Mouse (Mus musculus): ENCODE results near the gene Nxpe5. TPM values are rescaled to one million over a fixed set of nuclear protein-coding genes. Genes with fewer than 3 reads are reported as not detected.

Gene Nxpe5
- polyA plus RNA-seq, 1 experiment from 2014 or later: not detected

Other genes with a start within 250 kb of the Nxpe5 start
- not detected in 2 replicates for gene Azgp1, start 244.4 kb upstream of the Nxpe5 start, polyA plus RNA-seq (2014; fragmentation: Nextera tagmentation; extraction: Ambion mirVana)
- gene Smok3a, start 204.6 kb upstream of the Nxpe5 start, polyA plus RNA-seq (2014; fragmentation: Nextera tagmentation; extraction: Ambion mirVana): not detected in 2 replicates
- not detected in 2 replicates for gene Smok3b, start 204.5 kb upstream of the Nxpe5 start, polyA plus RNA-seq (2014; fragmentation: Nextera tagmentation; extraction: Ambion mirVana)
- not detected in 2 replicates for gene Smok3c, start 172.7 kb upstream of the Nxpe5 start, polyA plus RNA-seq (2014; fragmentation: Nextera tagmentation; extraction: Ambion mirVana)
- gene Zkscan1, start 140.8 kb upstream of the Nxpe5 start, polyA plus RNA-seq (2014; fragmentation: Nextera tagmentation; extraction: Ambion mirVana): 39.1 and 45.0 TPM in 2 replicates
- gene Zscan21, start 109.0 kb upstream of the Nxpe5 start, polyA plus RNA-seq (2014; fragmentation: Nextera tagmentation; extraction: Ambion mirVana): 113 and 122 TPM in 2 replicates
- gene Zfp113, start 70.2 kb upstream of the Nxpe5 start, polyA plus RNA-seq (2014; fragmentation: Nextera tagmentation; extraction: Ambion mirVana): 27.4 and 32.9 TPM in 2 replicates
- 262 and 293 TPM in 2 replicates for gene Cops6, start 64.8 kb upstream of the Nxpe5 start, polyA plus RNA-seq (2014; fragmentation: Nextera tagmentation; extraction: Ambion mirVana)
- gene Ap4m1, start 53.9 kb upstream of the Nxpe5 start, polyA plus RNA-seq (2014; fragmentation: Nextera tagmentation; extraction: Ambion mirVana): 15.2 and 17.3 TPM in 2 replicates
- gene Mcm7, start 53.5 kb upstream of the Nxpe5 start, polyA plus RNA-seq (2014; fragmentation: Nextera tagmentation; extraction: Ambion mirVana): 303 and 320 TPM in 2 replicates
- gene Taf6, start 38.4 kb upstream of the Nxpe5 start, polyA plus RNA-seq (2014; fragmentation: Nextera tagmentation; extraction: Ambion mirVana): 123 and 133 TPM in 2 replicates
- gene Cnpy4, start 38.4 kb upstream of the Nxpe5 start, polyA plus RNA-seq (2014; fragmentation: Nextera tagmentation; extraction: Ambion mirVana): 51.8 and 53.3 TPM in 2 replicates
- gene Mblac1, start 31.6 kb upstream of the Nxpe5 start, polyA plus RNA-seq (2014; fragmentation: Nextera tagmentation; extraction: Ambion mirVana): 10.0 and 10.8 TPM in 2 replicates
- gene Lamtor4, start 29.6 kb downstream of the Nxpe5 start, polyA plus RNA-seq (2014; fragmentation: Nextera tagmentation; extraction: Ambion mirVana): 44.1 and 47.8 TPM in 2 replicates
- gene BC037034, start 38.1 kb downstream of the Nxpe5 start, polyA plus RNA-seq (2014; fragmentation: Nextera tagmentation; extraction: Ambion mirVana): 5.0 and 5.2 TPM in 2 replicates
- 4.6 and 5.5 TPM in 2 replicates for gene Gal3st4, start 46.9 kb downstream of the Nxpe5 start, polyA plus RNA-seq (2014; fragmentation: Nextera tagmentation; extraction: Ambion mirVana)
- 0.14 and 0.20 TPM in 2 replicates for gene Gm43720, start 54.1 kb downstream of the Nxpe5 start, polyA plus RNA-seq (2014; fragmentation: Nextera tagmentation; extraction: Ambion mirVana)
- 15.5 and 16.5 TPM in 2 replicates for gene Gpc2, start 54.1 kb downstream of the Nxpe5 start, polyA plus RNA-seq (2014; fragmentation: Nextera tagmentation; extraction: Ambion mirVana)
- 2.2 and 4.1 TPM in 2 replicates for gene Stag3, start 54.3 kb downstream of the Nxpe5 start, polyA plus RNA-seq (2014; fragmentation: Nextera tagmentation; extraction: Ambion mirVana)
- gene Pvrig, start 116.1 kb downstream of the Nxpe5 start, polyA plus RNA-seq (2014; fragmentation: Nextera tagmentation; extraction: Ambion mirVana): not detected in 2 replicates
- 44.9 and 52.0 TPM in 2 replicates for gene Zfp157, start 215.6 kb downstream of the Nxpe5 start, polyA plus RNA-seq (2014; fragmentation: Nextera tagmentation; extraction: Ambion mirVana)

All from midbrain, embryonic 11.5 days (tissue).